Mouse (Mus musculus) G1E (cell line): ENCODE results near the gene Cbfa2t2. TPM values are rescaled to one million over a fixed set of nuclear protein-coding genes. Genes with fewer than 3 reads are reported as not detected.

Experiments
- ATAC-seq: 2 replicates; pipeline ENCODE4 v1.8.0; 2016; ENCODE audit warnings: mild to moderate bottlenecking; ENCODE audit not compliant: insufficient number of reproducible peaks, poor library complexity, low FRiP score, severe bottlenecking; ENCODE audit errors: extremely low read depth
- DNase-seq: peaks from one replicate; pipeline ENCODE4 v3.0.0; 2012; ENCODE audit warnings: low spot score
- H3K27me3 ChIP-seq: 2 replicates; pipeline ENCODE4 v1.6.1; 2012; ENCODE audit warnings: mild to moderate bottlenecking, low read length, inconsistent platforms; ENCODE audit not compliant: insufficient read depth
- H3K36me3 ChIP-seq: replicated peaks from 2 replicates; pipeline ENCODE3; 2012; ENCODE audit warnings: mild to moderate bottlenecking, inconsistent platforms
- H3K4me1 ChIP-seq: 2 replicates; pipeline ENCODE4 v1.6.1; 2012; ENCODE audit warnings: low read depth, low read length, inconsistent platforms, mixed read lengths; ENCODE audit not compliant: insufficient read depth
- H3K4me3 ChIP-seq: 2 replicates; pipeline ENCODE4 v1.5.1; 2012; ENCODE audit warnings: low read depth, mild to moderate bottlenecking, inconsistent platforms, low read length, moderate library complexity, mixed read lengths
- H3K9me3 ChIP-seq: replicated peaks from 2 replicates; pipeline ENCODE4 v1.6.1; 2012; ENCODE audit warnings: inconsistent platforms
- CTCF ChIP-seq: IDR thresholded peaks from 2 replicates; pipeline ENCODE4 v1.5.1; 2012; ENCODE audit warnings: low read depth, low read length, inconsistent platforms, mixed read lengths
- GATA1 ChIP-seq: IDR thresholded peaks from 2 replicates; pipeline ENCODE4 v1.6.1; 2012; ENCODE audit warnings: borderline replicate concordance, low read length, inconsistent platforms, mixed read lengths
- GATA2 ChIP-seq: IDR thresholded peaks from 2 replicates; pipeline ENCODE4 v1.6.1; 2012; ENCODE audit warnings: low read depth, low read length, inconsistent platforms, borderline replicate concordance
- POLR2AphosphoS5 ChIP-seq: IDR thresholded peaks from 2 replicates; pipeline ENCODE4 v1.6.1; 2012; ENCODE audit warnings: low read depth, low read length, inconsistent platforms; ENCODE audit not compliant: insufficient replicate concordance
- TAL1 ChIP-seq: conservative IDR thresholded peaks from 2 replicates; pipeline ENCODE4 v1.6.1; 2012; ENCODE audit warnings: low read depth, low read length, inconsistent platforms, mixed read lengths
- polyA plus RNA-seq: library from polyadenylated mRNA; stranded (reverse); fragments of >175 nt; gene quantifications from 2 replicates; pipeline ENCODE4 v1.2.3, GENCODE M21; 2012
- total RNA-seq, 2 experiments: library from RNA; stranded (forward) in 1 of 2; stranded (reverse) in 1 of 2; fragments of 200-1000 nt in 1 of 2; fragments of >200 nt in 1 of 2; fragmentation: Nextera tagmentation in 1 of 2; gene quantifications; 2 replicates each; pipeline ENCODE4 v1.2.3; 2014 to 2017

Gene Cbfa2t2
- total and polyA plus RNA-seq, 3 experiments = 7.8 to 29.8 (median 13.7) TPM

GRCm38 (mm10) chr2:154557184-154557832 lies 121.0 kb downstream of the Cbfa2t2 start:
- TF ChIP-seq CTCF = no peak
- TF ChIP-seq GATA1 = no peak
- no peak for TF ChIP-seq TAL1
- TF ChIP-seq POLR2AphosphoS5 = no peak
- TF ChIP-seq GATA2 = no peak
- no peak for DNase-seq
- ATAC-seq = no peak
- Histone ChIP-seq H3K36me3 (peaks cover 97% of the 10 kb centered on the region), H3K4me1 (peaks cover 63% of the 10 kb centered on the region), H3K27me3 (no peaks in the 10 kb centered on the region; the same call in 1 of the 2 replicates), H3K9me3 (peaks cover 6% of the 10 kb centered on the region), H3K4me3 (peak overlapping the region; percentile 21; the same call in 1 of the 2 replicates)

- DNase-seq (peak; percentile 88), ATAC-seq (peak; percentile 34; the same call in 1 of the 2 replicates)
- Histone ChIP-seq H3K36me3 (peaks cover 97% of the 10 kb centered on the region), H3K4me1 (peaks cover 65% of the 10 kb centered on the region), H3K27me3 (no peaks in the 10 kb centered on the region), H3K4me3 (peak within 1 kb of the TSS; percentile 72), H3K9me3 (no peaks in the 10 kb centered on the region)
- TF ChIP-seq CTCF = no peak
- peak; percentile 79; the same call in 1 of the 2 replicates for TF ChIP-seq POLR2AphosphoS5
Observed at GRCm38 (mm10) chr2:154558264-154559039, 122.2 kb downstream of the Cbfa2t2 start, which contains the start of gene Necab3. Gene Necab3, minus strand, starts transcription at chr2:154558890.

- TF ChIP-seq GATA1 = no peak
- no peak overlapping the region for H3K4me3 ChIP-seq
- peaks cover 95% of the 10 kb centered on the region for H3K36me3 ChIP-seq
- H3K4me1 ChIP-seq = peaks cover 81% of the 10 kb centered on the region
- H3K9me3 ChIP-seq = no peaks in the 10 kb centered on the region
- ATAC-seq (no peak), DNase-seq (no peak)
- H3K27me3 ChIP-seq = no peaks in the 10 kb centered on the region
Observed at GRCm38 (mm10) chr2:154563612-154564170, 127.4 kb downstream of the Cbfa2t2 start.

- ATAC-seq = no peak
- Histone ChIP-seq H3K36me3 (peaks cover 78% of the 10 kb centered on the region), H3K9me3 (no peaks in the 10 kb centered on the region), H3K27me3 (no peaks in the 10 kb centered on the region), H3K4me3 (no peak overlapping the region), H3K4me1 (peaks cover 73% of the 10 kb centered on the region)
- TF ChIP-seq POLR2AphosphoS5 = no peak
- no peak for TF ChIP-seq GATA2
- TF ChIP-seq TAL1 = no peak
- TF ChIP-seq CTCF = no peak
- TF ChIP-seq GATA1 = no peak
- no peak for DNase-seq
Observed at GRCm38 (mm10) chr2:154565562-154565961, 129.3 kb downstream of the Cbfa2t2 start.

GRCm38 (mm10) chr2:154566641-154567040 lies 130.4 kb downstream of the Cbfa2t2 start:
- H3K36me3 ChIP-seq = peaks cover 67% of the 10 kb centered on the region
- DNase-seq (no peak), ATAC-seq (no peak)
- TF ChIP-seq POLR2AphosphoS5 = no peak
- no peak for TF ChIP-seq GATA1
- no peak for TF ChIP-seq CTCF
- TF ChIP-seq GATA2 = no peak
- H3K9me3 ChIP-seq = no peaks in the 10 kb centered on the region
- no peaks in the 10 kb centered on the region for H3K27me3 ChIP-seq
- H3K4me1 ChIP-seq = peaks cover 75% of the 10 kb centered on the region
- peak overlapping the region; percentile 48; the same call in 1 of the 2 replicates for H3K4me3 ChIP-seq

- no peaks in the 10 kb centered on the region for H3K9me3 ChIP-seq
- no peak for ATAC-seq
- DNase-seq = no peak
- H3K4me3 ChIP-seq = peak overlapping the region; percentile 89
- TF ChIP-seq TAL1 = no peak
- no peak for TF ChIP-seq GATA2
- no peak for TF ChIP-seq CTCF
- TF ChIP-seq POLR2AphosphoS5 = no peak; the same call in 1 of the 2 replicates
- TF ChIP-seq GATA1 = no peak
- no peaks in the 10 kb centered on the region for H3K27me3 ChIP-seq
- H3K4me1 ChIP-seq = peaks cover 82% of the 10 kb centered on the region
- H3K36me3 ChIP-seq = peaks cover 57% of the 10 kb centered on the region
Observed at GRCm38 (mm10) chr2:154567766-154568165, 131.5 kb downstream of the Cbfa2t2 start.
